Mouse (Mus musculus) forebrain, embryonic 16.5 days (tissue): ENCODE results near the gene Bnip3. TPM values are rescaled to one million over a fixed set of nuclear protein-coding genes. Genes with fewer than 3 reads are reported as not detected.

ENCODE experiments used
- ATAC-seq: fragments of 200-750 bp; cut with Nextera tagmentation; 2 replicates; pipeline ENCODE4 v1.8.0; 2017; ENCODE audit warnings: mild to moderate bottlenecking, moderate library complexity
- H3K27ac ChIP-seq: fragments of 300-500 bp; sonication (generic); 2 replicates; pipeline ENCODE4 v1.5.1; 2014; ENCODE audit warnings: low read length, control low read depth
- H3K27me3 ChIP-seq: fragments of 300-500 bp; sonication (generic); replicated peaks from 2 replicates; pipeline ENCODE4 v1.6.1; 2014; ENCODE audit warnings: low read length; ENCODE audit not compliant: control insufficient read depth, insufficient read depth
- H3K36me3 ChIP-seq: fragments of 300-500 bp; sonication (generic); 2 replicates; pipeline ENCODE4 v1.6.1; 2014; ENCODE audit not compliant: control insufficient read depth, insufficient read depth
- H3K4me1 ChIP-seq: fragments of 300-500 bp; sonication (generic); replicated peaks from 2 replicates; pipeline ENCODE4 v1.6.1; 2014; ENCODE audit warnings: low read length; ENCODE audit not compliant: control insufficient read depth, insufficient read depth
- H3K4me2 ChIP-seq: fragments of 300-500 bp; sonication (generic); 2 replicates; pipeline ENCODE4 v1.6.1; 2014; ENCODE audit warnings: mild to moderate bottlenecking, low read length, control low read depth
- H3K4me3 ChIP-seq: fragments of 300-500 bp; sonication (generic); replicated peaks from 2 replicates; pipeline ENCODE4 v1.5.1; 2014; ENCODE audit warnings: mild to moderate bottlenecking, low read length, control low read depth
- H3K9ac ChIP-seq: fragments of 300-500 bp; sonication (generic); replicated peaks from 2 replicates; pipeline ENCODE4 v1.6.1; 2014; ENCODE audit warnings: low read depth, low read length, control low read depth
- H3K9me3 ChIP-seq: fragments of 300-500 bp; sonication (generic); 2 replicates; pipeline ENCODE4 v1.6.1; 2016; ENCODE audit warnings: low read length; ENCODE audit not compliant: control insufficient read depth
- WGBS: fragments of 180-500 bp; shearing (Covaris S2); extraction: QIAGEN DNeasy Blood & Tissue Kit; methylation state at CpG from one replicate; pipeline ENCODE4 v1.1.7; 2014; 5-methylcytosine and 5-hydroxymethylcytosine counted together
- polyA plus RNA-seq: library from polyadenylated mRNA; unstranded; fragments of >200 nt; fragmentation: Nextera tagmentation; extraction: Ambion mirVana; gene quantifications from 2 replicates; pipeline ENCODE4 v1.2.1, GENCODE M21; 2015

Gene Bnip3
- 88.9 and 97.8 TPM in 2 replicates for polyA plus RNA-seq

- no peaks in the 10 kb centered on the region for H3K27me3 ChIP-seq
- peak within 1 kb of the TSS; percentile 61 for H3K4me2 ChIP-seq
- H3K9ac ChIP-seq = peak within 1 kb of the TSS; percentile 80
- H3K36me3 ChIP-seq = no peaks in the 10 kb centered on the region
- peaks cover 23% of the 10 kb centered on the region for H3K4me1 ChIP-seq
- no peak within 1 kb of the TSS for H3K27ac ChIP-seq
- ATAC-seq = peak; percentile 91
- peak within 1 kb of the TSS; percentile 86 for H3K4me3 ChIP-seq
- under 1% methylated on average over 66 of the region's 66 CpGs for WGBS
- no peaks in the 10 kb centered on the region for H3K9me3 ChIP-seq
Measured at GRCm38 (mm10) chr7:138909277-138910192, at the start of gene Bnip3. TSS of gene Bnip3 (minus strand) at chr7:138909519.

DNA sequence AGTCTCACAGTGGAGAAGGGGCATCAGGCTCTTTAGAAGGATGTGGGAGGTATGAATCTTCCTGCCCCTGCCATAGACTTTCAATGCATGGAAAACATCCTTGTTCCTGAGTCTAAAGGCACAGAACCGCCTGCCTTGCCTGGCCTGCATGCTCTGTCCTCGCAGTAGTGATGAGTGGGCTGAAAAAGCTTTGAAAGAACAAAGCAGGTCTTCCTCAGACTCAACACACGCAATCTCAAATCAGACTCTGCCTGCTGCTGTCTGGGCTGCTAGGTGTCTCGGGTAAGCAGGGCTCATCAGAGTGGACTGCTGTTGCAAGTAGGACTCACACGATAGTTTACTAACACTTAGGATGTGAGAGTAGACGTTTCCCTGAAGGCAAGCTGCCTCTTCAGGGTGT is 47.8 kb upstream of the Bnip3 start:
- 83% methylated on average over 6 of the region's 6 CpGs for WGBS
- no peak overlapping the region for H3K4me3 ChIP-seq
- no peaks in the 10 kb centered on the region for H3K9me3 ChIP-seq
- H3K9ac ChIP-seq = no peak overlapping the region
- no peaks in the 10 kb centered on the region for H3K36me3 ChIP-seq
- ATAC-seq = no peak
- H3K4me2 ChIP-seq = no peak overlapping the region
- no peaks in the 10 kb centered on the region for H3K27me3 ChIP-seq
- 0 out of 2 replicates have a peak, but pooled peaks cover 5% of the 10 kb centered on the region for H3K4me1 ChIP-seq
- H3K27ac ChIP-seq = no peak overlapping the region

- H3K4me2 ChIP-seq = no peak overlapping the region
- no peak overlapping the region for H3K9ac ChIP-seq
- no peak overlapping the region for H3K27ac ChIP-seq
- H3K36me3 ChIP-seq = no peaks in the 10 kb centered on the region
- H3K9me3 ChIP-seq = no peaks in the 10 kb centered on the region
- no peak for ATAC-seq
- H3K4me3 ChIP-seq = no peak overlapping the region
- 0 out of 2 replicates have a peak, but pooled peaks cover 5% of the 10 kb centered on the region for H3K4me1 ChIP-seq
- H3K27me3 ChIP-seq = no peaks in the 10 kb centered on the region
- 59% methylated on average over 7 of the region's 7 CpGs for WGBS
Measured at GRCm38 (mm10) chr7:138955787-138956186, 46.5 kb upstream of the Bnip3 start.

GRCm38 (mm10) chr7:138948309-138948708 is 39.0 kb upstream of the Bnip3 start:
- peaks cover 5% of the 10 kb centered on the region; the same call in 1 of the 2 replicates for H3K27me3 ChIP-seq
- H3K4me2 ChIP-seq = no peak overlapping the region
- H3K4me3 ChIP-seq = no peak overlapping the region
- H3K27ac ChIP-seq = no peak overlapping the region
- no peaks in the 10 kb centered on the region for H3K36me3 ChIP-seq
- WGBS = 37% methylated on average over 8 of the region's 8 CpGs
- no peak for ATAC-seq
- no peak overlapping the region for H3K9ac ChIP-seq
- no peaks in the 10 kb centered on the region for H3K9me3 ChIP-seq
- H3K4me1 ChIP-seq = no peaks in the 10 kb centered on the region

DNA sequence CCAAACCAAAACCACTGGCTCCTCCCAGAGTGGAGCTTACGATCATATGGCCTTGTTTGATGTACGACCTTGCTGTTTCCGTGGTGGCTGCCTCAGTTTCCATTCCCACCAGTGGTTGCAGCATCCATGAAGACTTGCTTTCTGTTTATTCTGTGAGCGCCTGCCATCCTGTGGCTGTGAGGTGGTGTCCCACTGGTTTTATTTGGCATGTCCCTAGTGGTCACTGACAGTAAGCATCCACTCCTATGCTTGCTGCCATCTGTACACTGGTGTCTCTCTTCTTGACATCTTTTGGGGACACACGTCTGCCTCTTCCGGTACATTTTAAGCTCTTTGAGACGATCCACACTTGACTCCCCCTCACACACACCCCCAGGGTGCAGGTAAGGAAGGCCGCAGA is 38.4 kb upstream of the Bnip3 start:
- ATAC-seq = no peak
- 90% methylated on average over 8 of the region's 8 CpGs for WGBS
- H3K4me2 ChIP-seq = no peak overlapping the region
- H3K36me3 ChIP-seq = no peaks in the 10 kb centered on the region
- H3K4me1 ChIP-seq = no peaks in the 10 kb centered on the region
- no peak overlapping the region for H3K4me3 ChIP-seq
- H3K9ac ChIP-seq = no peak overlapping the region
- H3K27me3 ChIP-seq = peaks cover 5% of the 10 kb centered on the region
- no peaks in the 10 kb centered on the region for H3K9me3 ChIP-seq
- no peak overlapping the region for H3K27ac ChIP-seq

- Histone ChIP-seq H3K4me2 (no peak overlapping the region), H3K4me3 (no peak overlapping the region), H3K9ac (no peak overlapping the region), H3K27me3 (peaks cover 23% of the 10 kb centered on the region), H3K4me1 (peaks cover 7% of the 10 kb centered on the region), H3K36me3 (no peaks in the 10 kb centered on the region), H3K27ac (no peak overlapping the region), H3K9me3 (no peaks in the 10 kb centered on the region)
- 56% methylated on average over 3 of the region's 3 CpGs for WGBS
- no peak for ATAC-seq
Measured at GRCm38 (mm10) chr7:138945668-138946067, 36.3 kb upstream of the Bnip3 start.

GRCm38 (mm10) chr7:138942301-138942700 is 33.0 kb upstream of the Bnip3 start:
- peaks cover 41% of the 10 kb centered on the region for H3K27me3 ChIP-seq
- no peak overlapping the region for H3K27ac ChIP-seq
- H3K9me3 ChIP-seq = no peaks in the 10 kb centered on the region
- no peak for ATAC-seq
- H3K4me1 ChIP-seq = peaks cover 10% of the 10 kb centered on the region
- H3K4me2 ChIP-seq = no peak overlapping the region; the same call in 1 of the 2 replicates
- WGBS = 86% methylated on average over 1 of the region's 1 CpGs
- no peak overlapping the region for H3K9ac ChIP-seq
- no peak overlapping the region for H3K4me3 ChIP-seq
- H3K36me3 ChIP-seq = no peaks in the 10 kb centered on the region

GRCm38 (mm10) chr7:138941571-138941970 is 32.3 kb upstream of the Bnip3 start:
- Histone ChIP-seq H3K4me1 (peaks cover 10% of the 10 kb centered on the region), H3K27me3 (peaks cover 41% of the 10 kb centered on the region), H3K4me3 (peak overlapping the region; percentile 57), H3K4me2 (peak overlapping the region; percentile 80), H3K36me3 (no peaks in the 10 kb centered on the region), H3K9ac (peak overlapping the region; percentile 62; the same call in 1 of the 2 replicates), H3K9me3 (no peaks in the 10 kb centered on the region), H3K27ac (peak overlapping the region; percentile 29)
- ATAC-seq = no peak
- 20% methylated on average over 5 of the region's 5 CpGs for WGBS

DNA sequence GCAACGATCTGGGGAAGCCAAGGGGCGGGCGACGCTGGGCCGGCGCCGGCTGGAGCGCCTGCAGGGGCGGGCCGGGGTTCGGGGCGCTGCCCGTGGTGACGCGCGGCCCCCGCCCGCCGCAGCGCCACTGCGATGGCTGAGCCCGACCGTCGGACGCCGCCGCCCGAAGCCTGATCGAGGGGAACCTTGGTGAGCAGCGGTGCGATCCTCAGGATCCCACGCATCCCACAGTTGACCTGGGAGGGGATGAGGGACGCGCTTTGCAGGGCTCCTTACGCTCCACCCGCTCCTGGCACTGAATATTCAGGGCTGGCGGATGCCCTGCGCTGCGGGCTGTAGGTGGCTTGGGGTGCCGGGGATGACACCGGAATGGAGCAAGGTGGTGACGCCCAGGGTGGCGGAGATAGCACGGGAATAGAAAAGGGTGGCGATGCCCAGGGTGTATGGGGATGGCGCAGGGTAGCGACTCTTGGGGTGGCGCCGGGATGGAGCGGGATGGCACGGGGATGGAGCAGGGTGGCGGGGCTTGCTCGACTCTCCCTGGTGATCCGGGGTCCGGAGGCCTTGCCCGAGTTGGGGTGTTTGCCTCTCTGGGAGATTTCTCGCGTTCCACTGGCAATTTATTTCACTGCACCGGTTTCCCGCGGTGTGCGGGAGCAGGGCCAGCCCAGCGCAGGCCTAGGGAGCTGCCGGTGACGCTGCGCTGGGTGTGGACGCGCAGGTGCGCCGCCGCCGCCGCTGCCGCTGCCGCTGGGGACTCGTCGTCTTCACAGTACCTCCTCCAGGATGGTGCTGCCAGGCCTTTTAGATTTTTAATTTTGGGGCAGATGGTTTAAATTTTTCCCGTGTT is 31.5 kb upstream of the Bnip3 start, which contains the start of gene Jakmip3:
Jakmip3 (plus strand) TSS at position 119 of the 850 bp plus-strand sequence.
- H3K36me3 ChIP-seq = no peaks in the 10 kb centered on the region
- H3K27ac ChIP-seq = peak within 1 kb of the TSS; percentile 29
- peak within 1 kb of the TSS; percentile 57 for H3K4me3 ChIP-seq
- peak within 1 kb of the TSS; percentile 62 for H3K9ac ChIP-seq
- peak within 1 kb of the TSS; percentile 80 for H3K4me2 ChIP-seq
- under 1% methylated on average over 75 of the region's 78 CpGs for WGBS
- H3K4me1 ChIP-seq = peaks cover 10% of the 10 kb centered on the region
- peaks cover 41% of the 10 kb centered on the region for H3K27me3 ChIP-seq
- H3K9me3 ChIP-seq = no peaks in the 10 kb centered on the region; the same call in 1 of the 2 replicates
- peak; percentile 70 for ATAC-seq
